Mouse (Mus musculus) natural killer cell, adult 2 months (primary cell): ENCODE measurements around the gene AY074887.
"Not testable (repeated sequence)": the region's sequence is repeated elsewhere in the genome, so short reads cannot be mapped to it uniquely, and the experiment has no call there.

Experiments
- DNase-seq, 2 experiments: peaks; one replicate each; pipeline ENCODE4 v3.0.0; 2022; ENCODE audit warnings: low spot score in 2 of 2

AY074887 gene

DNA sequence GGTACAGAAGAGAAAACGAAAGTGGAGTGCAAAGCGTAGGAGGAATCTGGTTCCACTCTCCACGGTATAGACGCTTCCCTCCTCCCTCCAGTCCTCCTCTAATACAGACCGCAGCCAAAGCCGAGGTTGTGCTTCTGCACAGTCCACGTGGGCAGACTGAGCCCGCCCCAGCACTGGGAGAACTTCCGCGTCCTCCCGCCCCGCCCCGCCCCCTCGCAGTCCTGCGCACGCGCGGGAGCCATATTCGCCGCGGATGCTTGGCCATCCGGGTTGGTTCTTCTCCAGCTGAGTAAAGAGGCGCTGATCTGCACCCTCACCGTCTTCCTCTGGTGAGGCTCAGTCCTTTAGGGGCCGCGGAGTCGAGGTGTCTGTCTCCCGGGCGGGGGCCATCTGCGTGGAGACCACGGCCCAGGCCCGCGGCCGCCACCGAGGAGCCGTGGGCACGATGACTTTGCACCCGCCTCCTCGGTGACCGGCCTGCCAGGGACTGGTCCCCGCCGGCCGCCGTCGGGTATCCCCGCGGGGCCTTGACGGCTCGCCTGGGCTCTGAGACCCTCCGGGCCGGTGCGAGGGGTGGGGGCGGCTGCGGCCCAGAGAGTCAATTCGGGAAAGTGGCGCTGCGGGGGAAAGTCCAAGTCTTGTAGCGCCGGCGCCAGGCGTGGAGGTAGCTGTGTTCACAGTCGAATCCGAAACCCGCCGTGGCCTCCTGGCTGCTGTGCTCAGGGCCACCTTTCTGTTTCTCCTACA is at the start of gene AY074887, which contains the start of gene Psma4:
Gene AY074887, minus strand, starts transcription at position 424 of the 747 bp plus-strand sequence.
Gene Psma4, plus strand, starts transcription at position 216 of the 747 bp plus-strand sequence.
- peak; percentile 85 to 90 for DNase-seq

DNA sequence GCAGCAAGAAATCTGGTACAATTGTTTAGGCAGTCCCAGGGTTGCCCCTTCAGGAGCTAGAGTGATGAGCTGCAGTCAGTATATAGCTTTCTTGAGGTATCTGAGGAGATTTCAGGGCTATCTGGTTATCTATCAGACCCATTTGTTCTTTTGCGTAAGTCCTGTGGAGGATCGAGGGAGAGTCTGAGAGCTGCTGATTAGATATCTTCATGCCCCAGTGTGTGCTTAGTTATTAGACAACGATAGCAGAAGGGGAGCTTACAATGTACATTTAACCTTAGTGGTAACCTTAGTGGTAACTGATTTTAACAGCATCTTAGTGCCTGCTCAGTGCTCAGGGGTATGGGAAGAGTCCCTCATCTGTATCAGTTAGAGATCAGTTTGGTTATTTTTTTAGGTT is 44.8 kb upstream of the AY074887 start:
- no peak for DNase-seq

GRCm38 (mm10) chr9:54994381-54994780 is 43.6 kb upstream of the AY074887 start:
- DNase-seq = no peak

DNA sequence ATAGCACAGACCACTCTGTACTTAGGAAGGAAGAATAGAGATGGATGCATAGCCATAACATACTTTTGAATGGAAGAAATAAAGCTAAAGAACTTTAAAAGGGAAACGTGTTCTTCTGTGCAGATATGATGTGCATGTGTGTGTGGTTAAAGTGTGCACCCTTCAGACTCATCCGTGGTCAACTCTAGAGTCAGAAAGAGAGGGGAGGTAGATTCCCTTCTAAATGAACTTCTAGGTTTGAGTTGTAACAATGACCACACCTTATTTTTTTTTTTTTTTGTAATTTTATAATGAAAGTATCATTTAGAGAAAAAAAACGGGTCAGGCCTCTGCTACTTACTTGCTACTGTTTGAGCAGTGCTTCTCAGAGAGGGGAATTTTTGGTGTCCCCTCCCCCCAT is 39.6 kb upstream of the AY074887 start:
- DNase-seq = no peak

- no peak for DNase-seq
Observed at GRCm38 (mm10) chr9:54982401-54982800, 31.6 kb upstream of the AY074887 start.

DNA sequence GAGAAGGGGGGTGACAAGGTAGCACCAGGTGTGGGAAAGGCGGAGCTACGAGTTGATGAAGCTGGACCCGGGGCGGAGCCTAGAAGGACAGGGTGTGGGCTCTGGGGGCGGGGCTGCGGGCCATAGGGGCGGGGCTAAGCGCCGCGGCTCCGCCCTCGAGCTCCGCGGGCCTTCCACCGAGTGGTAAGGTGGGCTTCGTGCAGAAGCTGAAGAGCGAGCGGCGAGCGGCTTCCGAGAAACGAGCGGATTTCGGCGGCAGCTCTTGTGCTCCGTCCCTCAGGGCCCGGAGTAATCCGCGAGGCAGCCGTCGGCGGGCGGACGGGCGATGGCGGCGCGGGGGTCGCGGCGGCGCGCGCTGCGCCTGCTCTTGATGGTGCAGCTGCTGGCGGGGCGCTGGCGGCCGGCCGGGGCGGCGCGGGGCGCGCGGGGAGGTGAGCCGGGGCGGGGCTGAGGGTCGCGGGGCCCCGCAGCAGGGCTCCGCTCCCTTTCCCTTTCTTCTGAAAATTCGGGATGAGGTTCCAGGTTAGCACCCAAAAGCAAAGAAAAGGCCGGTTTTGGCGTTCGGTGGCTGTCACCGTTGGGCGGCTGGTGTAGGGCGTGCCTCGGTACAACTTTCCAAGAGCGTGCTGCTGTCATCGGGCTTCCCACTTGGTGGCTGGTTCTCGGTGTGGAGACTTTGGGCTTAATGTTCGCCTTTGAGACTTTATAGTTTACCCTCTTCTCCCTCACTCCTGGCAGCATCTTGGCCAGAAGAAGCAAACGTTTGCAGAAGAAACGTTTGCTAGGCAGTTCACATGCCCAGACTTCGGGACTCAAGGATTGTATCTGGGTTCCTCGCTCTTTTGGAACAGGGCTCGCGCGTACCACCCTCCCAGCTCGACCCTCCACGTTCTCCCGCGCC is 30.7 kb upstream of the AY074887 start:
- DNase-seq = peak in 1 of 2 experiments; percentile 12

GRCm38 (mm10) chr9:54980674-54981073 is 29.9 kb upstream of the AY074887 start, which contains the start of gene Chrna5:
Chrna5 (plus strand) TSS chr9:54980880.
- no peak for DNase-seq

- DNase-seq = no peak
Observed at GRCm38 (mm10) chr9:54969972-54970637, 19.3 kb upstream of the AY074887 start.

DNA sequence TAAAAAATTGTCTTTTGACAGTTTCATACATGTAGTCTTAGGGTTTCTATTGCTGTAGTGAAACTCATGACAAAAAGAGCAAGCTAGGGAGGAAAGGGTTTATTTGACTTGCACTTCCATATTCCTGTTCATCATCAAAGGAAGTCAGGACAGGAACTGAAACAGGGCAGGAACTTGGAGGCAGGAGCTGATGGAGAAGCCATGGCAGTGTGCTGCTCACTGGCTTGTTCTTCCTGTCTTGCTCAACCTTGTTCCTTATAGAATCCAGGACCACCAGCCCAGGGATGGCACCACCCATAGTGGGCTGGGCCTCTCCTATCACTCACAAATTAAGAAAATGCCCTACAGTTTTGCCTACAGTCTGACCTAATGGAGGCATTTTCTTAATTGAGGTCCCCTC is 12.9 kb upstream of the AY074887 start:
- DNase-seq = no peak

GRCm38 (mm10) chr9:54961059-54961458 is 10.3 kb upstream of the AY074887 start:
- no peak for DNase-seq

- not testable (repeated sequence) for DNase-seq
Observed at GRCm38 (mm10) chr9:54950162-54950561, 636 bp downstream of the AY074887 start.

- no peak for DNase-seq
Observed at GRCm38 (mm10) chr9:54949465-54949864, 1.3 kb downstream of the AY074887 start.

GRCm38 (mm10) chr9:54946256-54946655 is 4.5 kb downstream of the AY074887 start:
- no peak for DNase-seq

DNA sequence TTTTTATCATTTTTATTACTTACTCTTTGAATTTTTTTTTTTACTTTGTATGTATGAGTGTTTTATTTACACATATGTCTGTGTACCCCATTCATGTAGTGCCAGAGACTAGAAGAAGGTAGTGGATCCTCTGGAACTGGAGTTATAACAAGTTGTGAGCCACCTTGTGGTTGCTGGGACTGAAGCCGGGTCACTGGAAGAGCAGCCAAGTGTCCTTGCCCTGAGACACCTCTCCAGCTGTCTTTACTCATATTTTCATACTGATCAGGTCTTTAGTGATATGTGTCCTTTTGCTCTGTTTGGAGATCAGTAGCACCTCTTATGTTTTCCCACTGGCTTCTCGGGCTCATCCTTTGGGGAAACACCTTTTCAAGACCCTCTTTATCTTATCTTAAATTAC is 6.3 kb downstream of the AY074887 start:
- no peak for DNase-seq

DNA sequence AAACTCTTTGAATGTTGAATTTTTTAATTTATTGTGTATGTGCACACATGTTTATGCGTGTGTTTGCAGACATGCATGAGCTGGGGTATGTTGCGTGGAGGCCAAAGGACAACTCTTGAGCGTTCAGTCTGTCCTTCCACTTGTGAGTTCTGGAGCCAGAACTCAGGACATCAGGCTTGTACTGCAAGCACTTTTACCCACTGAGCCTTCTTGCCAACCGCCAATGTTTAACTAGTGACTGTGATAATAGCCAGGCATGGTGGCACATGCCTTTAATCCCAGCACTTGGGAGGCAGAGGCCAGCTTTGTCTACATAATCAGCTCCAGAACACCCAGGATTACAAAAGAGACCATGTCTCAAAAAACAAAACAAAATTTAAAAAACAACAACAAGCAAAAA is 8.7 kb downstream of the AY074887 start:
- no peak for DNase-seq

DNA sequence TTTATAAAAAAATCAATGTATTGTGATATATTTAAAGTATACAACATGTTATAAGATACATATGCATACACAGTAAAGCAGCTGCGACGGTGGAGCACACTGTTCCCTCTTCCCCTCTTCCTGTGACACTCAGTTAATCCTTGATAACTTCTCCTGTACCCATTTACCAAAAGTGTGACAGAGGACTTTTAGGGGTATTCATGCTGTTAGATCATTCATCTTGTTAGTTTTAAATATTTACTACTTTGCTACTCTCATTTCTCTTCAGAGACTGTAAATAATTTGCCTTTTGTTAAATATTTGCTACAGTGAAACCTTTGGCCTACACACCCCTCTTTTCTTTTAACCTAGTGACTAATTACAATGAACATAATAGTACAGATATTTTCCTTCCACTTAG is 18.4 kb downstream of the AY074887 start:
- no peak for DNase-seq

- no peak for DNase-seq
Observed at GRCm38 (mm10) chr9:54931765-54932164, 19.0 kb downstream of the AY074887 start.

- DNase-seq = no peak
Observed at GRCm38 (mm10) chr9:54930741-54931140, 20.1 kb downstream of the AY074887 start.

GRCm38 (mm10) chr9:54919946-54920345 is 30.9 kb downstream of the AY074887 start:
- no peak for DNase-seq

- no peak for DNase-seq
Observed at GRCm38 (mm10) chr9:54918781-54919180, 32.0 kb downstream of the AY074887 start.

DNA sequence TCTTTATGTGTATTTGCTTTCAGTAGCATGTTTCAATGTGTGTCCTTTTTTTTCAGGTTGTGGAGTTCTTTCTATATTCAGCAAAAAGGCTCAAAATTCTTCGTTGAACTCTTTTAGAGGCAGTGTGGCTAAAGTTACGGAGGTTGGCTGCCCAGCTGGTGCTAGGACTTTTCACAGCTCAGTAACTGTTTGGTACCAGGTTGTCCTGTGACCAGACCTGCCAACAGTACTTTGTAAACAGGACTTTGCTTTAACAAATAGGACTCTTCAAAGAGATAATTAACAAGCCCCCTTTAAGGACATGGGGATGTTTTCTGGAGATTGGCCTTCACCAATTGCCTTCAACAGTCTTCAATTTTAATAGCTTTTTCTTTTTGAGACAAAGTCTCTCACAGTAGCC is 32.6 kb downstream of the AY074887 start:
- DNase-seq = no peak
